Mouse (Mus musculus): Measurements from ENCODE around the gene Rgl1.

DNA sequence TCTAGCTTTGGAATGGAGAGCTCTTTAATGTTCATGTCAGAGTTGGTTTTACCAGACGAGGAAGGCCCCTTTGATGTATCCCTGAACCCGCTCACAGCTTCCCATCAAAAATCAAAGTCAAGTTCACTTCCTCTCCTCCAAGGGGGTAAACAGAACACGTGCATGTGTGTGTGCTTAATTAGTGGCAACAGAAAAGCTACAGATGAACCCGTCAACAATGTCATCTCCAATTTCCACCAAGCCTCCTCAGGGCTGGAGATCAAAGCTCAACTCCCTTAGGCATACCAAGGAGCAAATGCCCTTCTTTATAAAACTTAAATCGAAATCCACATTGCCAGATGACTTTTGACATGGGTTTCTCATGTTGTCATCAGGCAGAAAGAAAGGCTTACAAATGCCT is 191.1 kb downstream of the Rgl1 start:
- TF ChIP-seq ZC3H11A (IDR thresholded peaks at IDR 0.05; ENCODE audit: borderline replicate concordance, low read depth, low read length), result no peak
- TF ChIP-seq CHD2 (IDR thresholded peaks at IDR 0.05; ENCODE audit: low read depth, low read length), result no peak
- no peak for TF ChIP-seq ZNF384 (IDR thresholded peaks at IDR 0.05; ENCODE audit: low read depth, low read length)
- TF ChIP-seq MAFK (IDR thresholded peaks at IDR 0.05; ENCODE audit: insufficient read depth, low read depth, low read length), result no peak
- no peak for TF ChIP-seq HCFC1 (IDR thresholded peaks at IDR 0.05; ENCODE audit: borderline replicate concordance, insufficient read depth, low read length)

All from ES-E14 (cell line).